Mouse (Mus musculus) bone marrow, adult 2 months (tissue): ENCODE measurements around the gene Pofut1.

Source experiments
- CTCF ChIP-seq: fragments of 200-500 bp; IDR thresholded peaks from 2 replicates; pipeline ENCODE4 v1.5.1; 2011; ENCODE audit warnings: low read length, control low read depth; ENCODE audit not compliant: control insufficient read depth, insufficient read depth
- POLR2A ChIP-seq: fragments of 200-500 bp; IDR thresholded peaks from 2 replicates; pipeline ENCODE4 v1.6.1; 2011; ENCODE audit warnings: low read depth, mild to moderate bottlenecking, control low read depth, low read length, borderline replicate concordance; ENCODE audit not compliant: control insufficient read depth

- TF ChIP-seq CTCF (no peak), POLR2A (no peak)
Measured at GRCm38 (mm10) chr2:153278357-153278756, 37.0 kb downstream of the Pofut1 start.
